Mouse (Mus musculus): Measurements from ENCODE around the gene Pde6g. TPM values are rescaled to one million over a fixed set of nuclear protein-coding genes. Genes with fewer than 3 reads are reported as not detected.

The Pde6g gene
- polyA plus RNA-seq, 1 experiment = 0.43 TPM

GRCm38 (mm10) chr11:120404814-120405213, 48.5 kb downstream of the Pde6g start:
- Histone ChIP-seq H3K4me3 (ENCODE audit: low read depth, low read length) (no peak overlapping the region), H3K27ac (ENCODE audit: insufficient read depth, low read depth, low read length) (no peak overlapping the region), H3K27me3 (ENCODE audit: control insufficient read depth, insufficient read depth, low read length) (no peaks in the 10 kb centered on the region), H3K36me3 (ENCODE audit: control insufficient read depth, insufficient read depth, low read length) (peaks cover 81% of the 10 kb centered on the region), H3K4me1 (ENCODE audit: control insufficient read depth, insufficient read depth, insufficient read length, low read length) (0 out of 2 replicates have a peak, but pooled peaks cover 2% of the 10 kb centered on the region)
- TF ChIP-seq CTCF (IDR thresholded peaks at IDR 0.05; ENCODE audit: extremely low read depth, insufficient read length, insufficient replicate concordance, low read depth, low read length) (no peak), POLR2A (IDR thresholded peaks at IDR 0.05; ENCODE audit: low read depth, low read length) (no peak)
- 95% methylated on average over 1 of the region's 1 CpGs for WGBS

GRCm38 (mm10) chr11:120399319-120399718, 54.0 kb downstream of the Pde6g start:
- peaks cover 5% of the 10 kb centered on the region; the same call in 1 of the 2 replicates for H3K4me1 ChIP-seq (ENCODE audit: control insufficient read depth, insufficient read depth, insufficient read length, low read length)
- no peak overlapping the region for H3K27ac ChIP-seq (ENCODE audit: insufficient read depth, low read depth, low read length)
- 92% methylated on average over 2 of the region's 2 CpGs for WGBS
- no peak overlapping the region for H3K4me3 ChIP-seq (ENCODE audit: low read depth, low read length)
- H3K27me3 ChIP-seq (ENCODE audit: control insufficient read depth, insufficient read depth, low read length) = no peaks in the 10 kb centered on the region
- TF ChIP-seq POLR2A (IDR thresholded peaks at IDR 0.05; ENCODE audit: low read depth, low read length) (no peak), CTCF (IDR thresholded peaks at IDR 0.05; ENCODE audit: extremely low read depth, insufficient read length, insufficient replicate concordance, low read depth, low read length) (no peak)
- peaks cover 60% of the 10 kb centered on the region for H3K36me3 ChIP-seq (ENCODE audit: control insufficient read depth, insufficient read depth, low read length)

Other genes starting within 250 kb of the Pde6g start
- gene Bahcc1, start 220.6 kb downstream of the Pde6g start, polyA plus RNA-seq (2012; rRNA removed) = 7.0 and 15.4 TPM in 2 replicates
- gene Actg1, start 105.0 kb downstream of the Pde6g start, polyA plus RNA-seq (2012; rRNA removed) = 927 and 1,318 TPM in 2 replicates
- not detected in 2 replicates for gene Fscn2, start 92.0 kb downstream of the Pde6g start, polyA plus RNA-seq (2012; rRNA removed)
- gene Faap100, start 74.7 kb downstream of the Pde6g start, polyA plus RNA-seq (2012; rRNA removed) = 32.0 and 49.2 TPM in 2 replicates
- gene Nploc4, start 15.8 kb downstream of the Pde6g start, polyA plus RNA-seq (2012; rRNA removed) = 29.0 and 54.8 TPM in 2 replicates
- gene Tspan10, start 10.9 kb downstream of the Pde6g start, polyA plus RNA-seq (2012; rRNA removed) = 0.15 and 0.60 TPM in 2 replicates
- 16.6 and 23.6 TPM in 2 replicates for gene Oxld1, start 4.6 kb upstream of the Pde6g start, polyA plus RNA-seq (2012; rRNA removed)
- gene Ccdc137, start 4.6 kb upstream of the Pde6g start, polyA plus RNA-seq (2012; rRNA removed) = 3.6 and 4.4 TPM in 2 replicates
- 14.3 and 15.4 TPM in 2 replicates for gene Arl16, start 14.1 kb upstream of the Pde6g start, polyA plus RNA-seq (2012; rRNA removed)
- 130 and 155 TPM in 2 replicates for gene Mrpl12, start 31.1 kb upstream of the Pde6g start, polyA plus RNA-seq (2012; rRNA removed)
- gene Slc25a10, start 38.3 kb upstream of the Pde6g start, polyA plus RNA-seq (2012; rRNA removed) = 298 and 416 TPM in 2 replicates
- gene Gcgr, start 77.2 kb upstream of the Pde6g start, polyA plus RNA-seq (2012; rRNA removed) = 1.4 and 2.6 TPM in 2 replicates
- gene Mcrip1, start 96.2 kb upstream of the Pde6g start, polyA plus RNA-seq (2012; rRNA removed) = 24.0 and 30.3 TPM in 2 replicates
- 0.51 TPM in 1 of 2 replicates, not detected in the other for gene Ppp1r27, start 97.6 kb upstream of the Pde6g start, polyA plus RNA-seq (2012; rRNA removed)
- 442 and 705 TPM in 2 replicates for gene P4hb, start 119.8 kb upstream of the Pde6g start, polyA plus RNA-seq (2012; rRNA removed)
- 489 and 1,022 TPM in 2 replicates for gene Arhgdia, start 128.1 kb upstream of the Pde6g start, polyA plus RNA-seq (2012; rRNA removed)
- gene Alyref, start 144.9 kb upstream of the Pde6g start, polyA plus RNA-seq (2012; rRNA removed) = 12.0 and 24.0 TPM in 2 replicates
- 46.4 and 97.9 TPM in 2 replicates for gene Anapc11, start 144.9 kb upstream of the Pde6g start, polyA plus RNA-seq (2012; rRNA removed)
- gene Npb, start 155.0 kb upstream of the Pde6g start, polyA plus RNA-seq (2012; rRNA removed) = 0.98 and 7.2 TPM in 2 replicates
- gene Pcyt2, start 164.4 kb upstream of the Pde6g start, polyA plus RNA-seq (2012; rRNA removed) = 449 and 1,029 TPM in 2 replicates
- gene Sirt7, start 171.7 kb upstream of the Pde6g start, polyA plus RNA-seq (2012; rRNA removed) = 99.1 and 147 TPM in 2 replicates
- 24.8 and 33.6 TPM in 2 replicates for gene Mafg, start 180.1 kb upstream of the Pde6g start, polyA plus RNA-seq (2012; rRNA removed)
- 17.1 and 19.9 TPM in 2 replicates for gene Pycr1, start 190.3 kb upstream of the Pde6g start, polyA plus RNA-seq (2012; rRNA removed)
- 0.39 and 1.0 TPM in 2 replicates for gene Myadml2, start 194.7 kb upstream of the Pde6g start, polyA plus RNA-seq (2012; rRNA removed)
- gene Notum, start 207.7 kb upstream of the Pde6g start, polyA plus RNA-seq (2012; rRNA removed) = 0.67 and 0.99 TPM in 2 replicates
- gene Aspscr1, start 219.5 kb upstream of the Pde6g start, polyA plus RNA-seq (2012; rRNA removed) = 86.9 and 138 TPM in 2 replicates

Data from small intestine, adult 2 months (tissue).